Mouse (Mus musculus) thymus, postnatal 25 days (tissue): ENCODE results near the gene Cacna2d1.

ENCODE experiments used
- DNase-seq: peaks from one replicate; pipeline ENCODE4 v3.0.0; 2022

Cacna2d1 gene

GRCm38 (mm10) chr5:15934376-15935233 is at the start of gene Cacna2d1:
TSS of gene Cacna2d1 (plus strand) at chr5:15934691.
- no peak for DNase-seq

GRCm38 (mm10) chr5:15895098-15895497 is 39.4 kb upstream of the Cacna2d1 start:
- no peak for DNase-seq

- DNase-seq = no peak
Observed at GRCm38 (mm10) chr5:15896706-15897105, 37.8 kb upstream of the Cacna2d1 start.

- no peak for DNase-seq
Observed at GRCm38 (mm10) chr5:15906446-15906845, 28.0 kb upstream of the Cacna2d1 start.

GRCm38 (mm10) chr5:15914931-15915330 is 19.6 kb upstream of the Cacna2d1 start:
- DNase-seq = no peak

- no peak for DNase-seq
Observed at GRCm38 (mm10) chr5:15928506-15928905, 6.0 kb upstream of the Cacna2d1 start.

- DNase-seq = no peak
Observed at GRCm38 (mm10) chr5:15933017-15933416, 1.5 kb upstream of the Cacna2d1 start.

GRCm38 (mm10) chr5:15933581-15934375 is 713 bp upstream of the Cacna2d1 start:
- no peak for DNase-seq

GRCm38 (mm10) chr5:15935234-15935728 is 790 bp downstream of the Cacna2d1 start:
- no peak for DNase-seq

- DNase-seq = no peak
Observed at GRCm38 (mm10) chr5:15935831-15936710, 1.6 kb downstream of the Cacna2d1 start.

- no peak for DNase-seq
Observed at GRCm38 (mm10) chr5:15941191-15941725, 6.8 kb downstream of the Cacna2d1 start.

GRCm38 (mm10) chr5:15942051-15942450 is 7.6 kb downstream of the Cacna2d1 start:
- DNase-seq = no peak

GRCm38 (mm10) chr5:15948290-15949037 is 14.0 kb downstream of the Cacna2d1 start:
- DNase-seq = no peak

- DNase-seq = no peak
Observed at GRCm38 (mm10) chr5:15959760-15960159, 25.3 kb downstream of the Cacna2d1 start.

GRCm38 (mm10) chr5:15961866-15962265 is 27.4 kb downstream of the Cacna2d1 start:
- DNase-seq = no peak

GRCm38 (mm10) chr5:15966888-15967287 is 32.4 kb downstream of the Cacna2d1 start:
- DNase-seq = no peak

GRCm38 (mm10) chr5:15971821-15972220 is 37.3 kb downstream of the Cacna2d1 start:
- no peak for DNase-seq

GRCm38 (mm10) chr5:15972351-15972750 is 37.9 kb downstream of the Cacna2d1 start:
- DNase-seq = no peak

- no peak for DNase-seq
Observed at GRCm38 (mm10) chr5:15974652-15975051, 40.2 kb downstream of the Cacna2d1 start.

- DNase-seq = no peak
Observed at GRCm38 (mm10) chr5:15979225-15979624, 44.7 kb downstream of the Cacna2d1 start.

GRCm38 (mm10) chr5:15982573-15982972 is 48.1 kb downstream of the Cacna2d1 start:
- no peak for DNase-seq

- no peak for DNase-seq
Observed at GRCm38 (mm10) chr5:15983354-15983753, 48.9 kb downstream of the Cacna2d1 start.
